Mouse (Mus musculus) erythroblast, embryonic 14.5 days (primary cell): ENCODE data around the gene Nanos3.

Experiments used
- GATA1 ChIP-seq: IDR thresholded peaks from 2 replicates; pipeline ENCODE4 v1.6.1; 2012; ENCODE audit warnings: low read length, inconsistent platforms, mixed read lengths
- TAL1 ChIP-seq: IDR thresholded peaks from 3 replicates; pipeline ENCODE4 v1.6.1; 2012; ENCODE audit warnings: low read length, inconsistent platforms, mixed read lengths

DNA sequence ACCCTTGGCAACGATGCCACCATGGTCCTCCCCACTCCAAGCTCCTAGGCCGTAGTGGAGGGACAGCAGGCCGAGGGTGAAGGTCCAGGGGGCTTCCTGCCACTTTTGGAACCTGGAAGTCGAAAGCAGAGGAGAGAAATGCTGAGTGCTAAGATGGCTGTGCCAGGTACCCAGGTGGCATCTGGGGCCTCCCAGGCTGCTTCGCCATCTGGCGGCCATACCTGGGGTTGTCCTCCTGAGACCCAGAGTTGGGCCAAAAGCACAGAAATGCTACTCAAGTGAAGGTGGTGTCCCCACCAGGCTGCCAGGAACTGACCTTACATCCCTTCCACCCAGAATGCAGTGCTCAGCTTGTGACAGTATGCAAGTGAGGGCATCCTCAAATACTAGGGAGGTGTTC lies 11.2 kb downstream of the Nanos3 start:
- TF ChIP-seq GATA1: no peak
- no peak for TF ChIP-seq TAL1
